Comparison of ENCODE assay signal across 22 mouse cellular contexts in the genomic region with DNA sequence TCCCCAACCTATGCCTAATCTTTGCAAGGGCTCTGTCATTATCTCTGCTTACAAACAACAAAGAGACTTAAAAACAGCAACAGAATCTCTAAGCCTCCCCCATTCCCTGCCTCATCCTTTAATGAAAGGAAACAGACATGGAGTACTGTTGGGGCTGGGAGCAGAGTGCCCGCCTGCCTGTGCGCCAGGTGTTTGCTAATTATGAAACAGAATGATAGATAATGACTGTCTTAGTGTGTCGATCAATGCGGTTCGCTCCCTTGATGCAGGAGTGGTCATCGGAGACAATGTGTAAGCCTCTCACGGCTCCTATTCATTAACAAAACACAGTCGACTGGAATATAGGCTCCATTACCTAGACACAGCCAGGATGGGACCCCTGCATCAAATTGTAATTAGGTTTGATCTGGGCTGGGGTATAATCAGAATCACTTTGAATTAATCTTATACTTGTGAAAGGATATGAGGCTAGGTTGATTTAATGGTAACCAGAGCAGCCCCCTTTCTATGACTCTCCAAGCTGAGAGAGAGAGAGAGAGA.
A peak's percentile ranks its signal among the peaks of the same experiment; 100 is the strongest.
DNase-seq lines count a peak whose midpoint lies in the region; ATAC-seq and TF ChIP-seq lines count a peak whose summit lies in the region.
"Had no signal": no experiment of that assay in that cellular context is flagged by ENCODE, and none has a peak within 500 bp of the region (broad histone marks: within the 10 kb centered on the region; RNA-seq: fewer than 3 reads in every experiment).

No protein-coding gene starts in this region.

- H3K4me2 ChIP-seq in hindbrain, embryonic 16.5 days (ENCODE audit: low read length) = no peak overlapping the region
- no peak overlapping the region for H3K4me2 ChIP-seq in hindbrain, postnatal 0 days (ENCODE audit: low read depth, low read length)
- no peak overlapping the region for H3K4me2 ChIP-seq in midbrain, embryonic 16.5 days (ENCODE audit: low read length)
- H3K4me2 ChIP-seq in midbrain, embryonic 14.5 days (ENCODE audit: low read length) = no peak overlapping the region
- peak overlapping the region; percentile 42 for H3K4me2 ChIP-seq in liver, embryonic 14.5 days (ENCODE audit: low read depth)
- H3K4me2 ChIP-seq: embryonic facial prominence, embryonic 15.5 days; limb, embryonic 12.5 days; stomach, embryonic 15.5 days had no signal

- no peaks in the 10 kb centered on the region for H3K9me3 ChIP-seq in hindbrain, embryonic 16.5 days (ENCODE audit: control insufficient read depth, low read length)
- H3K9me3 ChIP-seq in hindbrain, postnatal 0 days (ENCODE audit: low read length) = no peaks in the 10 kb centered on the region
- no peaks in the 10 kb centered on the region for H3K9me3 ChIP-seq in midbrain, embryonic 16.5 days (replicated peaks; ENCODE audit: control insufficient read depth, low read length, poor library complexity, severe bottlenecking)
- H3K9me3 ChIP-seq in midbrain, embryonic 14.5 days (ENCODE audit: control insufficient read depth, low read length) = no peaks in the 10 kb centered on the region
- no peaks in the 10 kb centered on the region for H3K9me3 ChIP-seq in liver, embryonic 14.5 days (ENCODE audit: control insufficient read depth, low read length)
- H3K9me3 ChIP-seq: embryonic facial prominence, embryonic 15.5 days; limb, embryonic 12.5 days; stomach, embryonic 15.5 days had no signal

- TF ChIP-seq POLR2A in bone marrow macrophage, adult 2 months (IDR thresholded peaks at IDR 0.05; ENCODE audit: borderline replicate concordance, low read depth, low read length) = no peak

- 0 out of 2 replicates have a peak, but pooled peaks cover 2% of the 10 kb centered on the region for H3K4me1 ChIP-seq in hindbrain, embryonic 16.5 days (ENCODE audit: control insufficient read depth, insufficient read depth, low read depth, low read length)
- H3K4me1 ChIP-seq in hindbrain, postnatal 0 days (ENCODE audit: insufficient read depth, low read length) = no peaks in the 10 kb centered on the region
- no peaks in the 10 kb centered on the region for H3K4me1 ChIP-seq in midbrain, embryonic 16.5 days (ENCODE audit: control insufficient read depth, insufficient read depth, low read length)
- no peaks in the 10 kb centered on the region for H3K4me1 ChIP-seq in midbrain, embryonic 14.5 days (ENCODE audit: control insufficient read depth, insufficient read depth, low read length)
- H3K4me1 ChIP-seq in bone marrow macrophage, adult 2 months (ENCODE audit: control insufficient read depth, insufficient read depth, low read length) = peaks cover 50% of the 10 kb centered on the region
- H3K4me1 ChIP-seq in liver, embryonic 14.5 days (replicated peaks; ENCODE audit: control insufficient read depth in 2 of 2, insufficient read depth in 2 of 2, low read length in 1 of 2) = peaks cover 33 to 48% of the 10 kb centered on the region in 2 experiments
- H3K4me1 ChIP-seq: embryonic facial prominence, embryonic 15.5 days; limb, embryonic 12.5 days; stomach, embryonic 15.5 days had no signal

- H3K36me3 ChIP-seq in hindbrain, embryonic 16.5 days (ENCODE audit: control insufficient read depth, insufficient read depth, low read length) = no peaks in the 10 kb centered on the region
- H3K36me3 ChIP-seq in hindbrain, postnatal 0 days (ENCODE audit: insufficient read depth, low read length) = no peaks in the 10 kb centered on the region
- no peaks in the 10 kb centered on the region for H3K36me3 ChIP-seq in midbrain, embryonic 16.5 days (ENCODE audit: control insufficient read depth, insufficient read depth, low read length)
- no peaks in the 10 kb centered on the region for H3K36me3 ChIP-seq in midbrain, embryonic 14.5 days (ENCODE audit: control insufficient read depth, insufficient read depth, low read length)
- no peaks in the 10 kb centered on the region for H3K36me3 ChIP-seq in liver, embryonic 14.5 days (replicated peaks; ENCODE audit: control insufficient read depth, insufficient read depth, low read depth)
- H3K36me3 ChIP-seq: embryonic facial prominence, embryonic 15.5 days; limb, embryonic 12.5 days; stomach, embryonic 15.5 days had no signal

- TF ChIP-seq EP300 in liver, embryonic 14.5 days (IDR thresholded peaks at IDR 0.05; ENCODE audit: low read depth) = no peak

- peak; percentile 27; the same call in 1 of the 2 replicates for ATAC-seq in hindbrain, embryonic 16.5 days
- no peak for ATAC-seq in hindbrain, postnatal 0 days
- peak; percentile 44; the same call in 1 of the 2 replicates for ATAC-seq in midbrain, embryonic 16.5 days
- no peak for ATAC-seq in midbrain, embryonic 14.5 days (ENCODE audit: low FRiP score, low TSS enrichment)
- no peak for ATAC-seq in liver, embryonic 14.5 days (ENCODE audit: insufficient read depth)
- ATAC-seq: lung, postnatal 0 days had no signal

- WGBS in hindbrain, embryonic 16.5 days = 60% methylated on average over 8 of the region's 8 CpGs
- 61% methylated on average over 8 of the region's 8 CpGs for WGBS in hindbrain, postnatal 0 days
- 55% methylated on average over 8 of the region's 8 CpGs for WGBS in midbrain, embryonic 16.5 days
- WGBS in midbrain, embryonic 14.5 days = 61% methylated on average over 8 of the region's 8 CpGs
- 72% methylated on average over 8 of the region's 8 CpGs for WGBS in liver, embryonic 14.5 days (ENCODE audit: insufficient replicate concordance)

- H3K4me3 ChIP-seq in hindbrain, embryonic 16.5 days (ENCODE audit: low read length) = no peak overlapping the region
- H3K4me3 ChIP-seq in hindbrain, postnatal 0 days (ENCODE audit: low read length) = no peak overlapping the region
- H3K4me3 ChIP-seq in midbrain, embryonic 16.5 days (ENCODE audit: low read depth, low read length) = no peak overlapping the region
- no peak overlapping the region for H3K4me3 ChIP-seq in midbrain, embryonic 14.5 days (replicated peaks; ENCODE audit: low read depth, low read length)
- H3K4me3 ChIP-seq in bone marrow macrophage, adult 2 months (ENCODE audit: insufficient read depth, low read length) = no peak overlapping the region
- H3K4me3 ChIP-seq in liver, embryonic 14.5 days (ENCODE audit: insufficient read depth in 1 of 2, low read depth in 2 of 2, low read length in 2 of 2) = no peak overlapping the region
- H3K4me3 ChIP-seq: embryonic facial prominence, embryonic 15.5 days; heart, adult 2 months; limb, embryonic 12.5 days; stomach, embryonic 15.5 days had no signal

- H3K27me3 ChIP-seq in hindbrain, embryonic 16.5 days (replicated peaks; ENCODE audit: control insufficient read depth, insufficient read depth, low read length) = no peaks in the 10 kb centered on the region
- H3K27me3 ChIP-seq in hindbrain, postnatal 0 days (ENCODE audit: insufficient read depth, low read length) = no peaks in the 10 kb centered on the region
- no peaks in the 10 kb centered on the region for H3K27me3 ChIP-seq in midbrain, embryonic 16.5 days (ENCODE audit: control insufficient read depth, insufficient read depth, low read depth, low read length)
- H3K27me3 ChIP-seq in midbrain, embryonic 14.5 days (ENCODE audit: control insufficient read depth, insufficient read depth, low read length) = no peaks in the 10 kb centered on the region
- H3K27me3 ChIP-seq in liver, embryonic 14.5 days (ENCODE audit: control insufficient read depth, insufficient read depth, low read length) = no peaks in the 10 kb centered on the region; the same call in 1 of the 2 replicates
- H3K27me3 ChIP-seq: embryonic facial prominence, embryonic 15.5 days; limb, embryonic 12.5 days; stomach, embryonic 15.5 days had no signal

- intact Hi-C loops in left cerebral cortex, postnatal 10 days (cut with DNase I) = no loop called here

- no peak for TF ChIP-seq CTCF in hindbrain, postnatal 0 days (IDR thresholded peaks at IDR 0.05; ENCODE audit: low read depth)
- TF ChIP-seq CTCF in bone marrow macrophage, adult 2 months (IDR thresholded peaks at IDR 0.05; ENCODE audit: low read depth, low read length) = no peak
- TF ChIP-seq CTCF in liver, embryonic 14.5 days (IDR thresholded peaks at IDR 0.05; ENCODE audit: low read depth) = no peak

- DNase-seq in hindbrain, postnatal 0 days (ENCODE audit: low spot score) = no peak
- DNase-seq in midbrain, embryonic 14.5 days = no peak
- no peak for DNase-seq in liver, embryonic 14.5 days (ENCODE audit: low read depth in 3 of 3, low spot score in 3 of 3)
- DNase-seq in left cerebral cortex, postnatal 10 days (ENCODE audit: extremely low spot score in 1 of 2, low spot score in 2 of 2) = no peak
- DNase-seq in cerebellum, adult 18-20 months = no peak
- DNase-seq: adrenal gland, postnatal 10 days; cerebellum, adult 9-11 months; gastrocnemius, postnatal 36 days; heart, adult 2 months; heart, postnatal 36 days; kidney, adult 2 months; kidney, postnatal 10 days; right cerebral cortex, adult 18-20 months; right cerebral cortex, postnatal 4 days; thymus, postnatal 25 days had no signal

- H3K27ac ChIP-seq in hindbrain, embryonic 16.5 days (ENCODE audit: low read depth, low read length) = no peak overlapping the region
- no peak overlapping the region for H3K27ac ChIP-seq in hindbrain, postnatal 0 days
- no peak overlapping the region for H3K27ac ChIP-seq in midbrain, embryonic 16.5 days (ENCODE audit: low read length)
- H3K27ac ChIP-seq in midbrain, embryonic 14.5 days (replicated peaks; ENCODE audit: low read depth, low read length) = no peak overlapping the region
- H3K27ac ChIP-seq in bone marrow macrophage, adult 2 months (ENCODE audit: insufficient read depth, low read depth, low read length) = peak overlapping the region; percentile 66
- no peak overlapping the region for H3K27ac ChIP-seq in liver, embryonic 14.5 days
- H3K27ac ChIP-seq: embryonic facial prominence, embryonic 15.5 days; heart, adult 2 months; limb, embryonic 12.5 days; stomach, embryonic 15.5 days had no signal

- no peak overlapping the region for H3K9ac ChIP-seq in hindbrain, embryonic 16.5 days (ENCODE audit: low read depth, low read length)
- no peak overlapping the region for H3K9ac ChIP-seq in hindbrain, postnatal 0 days (replicated peaks; ENCODE audit: low read length)
- H3K9ac ChIP-seq in midbrain, embryonic 16.5 days (ENCODE audit: low read depth, low read length) = no peak overlapping the region
- no peak overlapping the region for H3K9ac ChIP-seq in midbrain, embryonic 14.5 days (replicated peaks; ENCODE audit: low read length)
- H3K9ac ChIP-seq in liver, embryonic 14.5 days (replicated peaks) = no peak overlapping the region
- H3K9ac ChIP-seq: embryonic facial prominence, embryonic 15.5 days; limb, embryonic 12.5 days; stomach, embryonic 15.5 days had no signal

Comparison
In these comparisons a context has a peak if more than half of its experiments do, and no peak if none do; other contexts are left out.
1. ATAC-seq: peak in hindbrain, embryonic 16.5 days (single experiment) and midbrain, embryonic 16.5 days (single experiment); none in hindbrain, postnatal 0 days (single experiment), midbrain, embryonic 14.5 days (single experiment) and liver, embryonic 14.5 days (single experiment).